Mouse (Mus musculus): ENCODE results near the gene Afg3l1.
"Not testable (repeated sequence)": the region's sequence is repeated elsewhere in the genome, so short reads cannot be mapped to it uniquely, and the experiment has no call there.

Afg3l1 gene

DNA sequence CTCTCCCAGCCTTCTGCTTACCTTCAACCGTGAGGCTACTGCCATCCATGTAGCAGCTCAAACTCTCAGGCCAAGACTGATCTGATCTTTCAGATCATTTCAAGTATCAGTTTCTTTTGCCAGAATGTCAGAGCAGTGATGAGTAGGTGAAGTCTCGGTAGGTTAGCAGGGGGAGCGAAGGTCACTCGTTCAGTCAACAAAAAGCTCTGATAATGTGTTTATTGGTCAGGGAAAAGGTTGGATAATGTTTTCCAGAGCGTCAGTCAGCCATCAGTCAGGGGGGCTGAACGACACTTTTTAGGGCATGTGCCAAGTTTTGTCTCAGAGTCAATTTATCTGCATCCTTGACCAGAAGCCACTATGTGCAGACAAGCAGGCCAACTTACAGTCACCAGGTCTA, 4.7 kb upstream of the Afg3l1 start:
- DNase-seq: not testable (repeated sequence)

DNA sequence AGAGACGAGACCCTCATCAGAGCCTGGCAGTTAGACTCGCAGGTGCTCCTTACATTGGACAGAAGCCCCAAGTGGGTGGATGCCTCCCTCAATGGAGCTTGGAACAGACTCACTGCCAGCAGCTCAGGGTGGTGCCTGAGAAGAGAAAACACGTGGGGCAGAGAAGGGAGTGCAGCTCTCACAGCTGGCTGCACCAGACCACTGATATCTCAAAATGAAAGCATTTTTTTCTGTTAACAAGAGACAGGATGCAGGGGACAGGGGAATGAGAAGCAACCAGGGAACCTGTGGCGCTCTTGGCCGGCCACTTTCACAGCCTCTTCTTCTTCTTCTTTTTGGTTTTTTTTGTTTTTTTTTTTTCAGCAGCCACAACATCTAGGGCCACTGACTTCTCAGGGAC, 3.2 kb upstream of the Afg3l1 start:
- DNase-seq: not testable (repeated sequence)

DNA sequence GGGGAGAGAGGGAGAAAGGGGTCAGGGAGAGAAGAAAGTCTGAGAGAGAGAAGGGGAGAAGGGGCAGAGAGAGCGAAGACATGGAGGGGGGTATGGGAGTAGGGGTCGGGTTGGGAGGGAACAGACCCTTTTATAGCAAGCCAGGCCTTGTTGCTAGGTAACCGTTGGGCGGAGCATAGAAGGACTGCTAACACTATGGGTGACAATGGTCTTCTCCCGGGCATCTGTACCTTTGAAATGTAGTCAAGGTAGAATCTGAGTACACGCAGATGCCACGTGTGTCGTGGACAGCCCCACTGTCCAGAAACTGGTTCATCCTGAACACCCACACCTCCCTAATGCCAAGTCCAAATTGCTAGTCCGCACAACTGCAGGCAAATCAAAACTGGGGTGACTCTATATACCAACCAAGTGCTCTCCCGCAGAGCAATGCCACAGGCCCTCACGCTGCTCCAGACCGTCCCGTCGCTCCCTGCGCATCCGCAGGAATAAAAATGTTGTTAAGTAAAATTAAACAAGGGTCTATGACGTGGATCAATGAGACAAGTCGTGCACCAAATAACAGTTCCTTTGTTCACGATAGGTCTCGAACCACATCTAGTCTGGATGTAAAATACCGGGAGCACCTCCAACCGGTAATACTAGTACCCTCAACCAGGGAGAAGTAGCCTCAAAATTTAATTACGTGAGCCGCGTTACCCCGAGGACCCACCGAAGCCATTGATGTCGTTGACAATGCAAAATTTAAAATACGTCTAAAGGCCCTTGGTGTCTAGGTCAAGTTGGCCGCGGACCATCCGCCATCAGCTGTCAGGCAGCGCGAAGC, 579 bp upstream of the Afg3l1 start:
- DNase-seq: peak; percentile 50

DNA sequence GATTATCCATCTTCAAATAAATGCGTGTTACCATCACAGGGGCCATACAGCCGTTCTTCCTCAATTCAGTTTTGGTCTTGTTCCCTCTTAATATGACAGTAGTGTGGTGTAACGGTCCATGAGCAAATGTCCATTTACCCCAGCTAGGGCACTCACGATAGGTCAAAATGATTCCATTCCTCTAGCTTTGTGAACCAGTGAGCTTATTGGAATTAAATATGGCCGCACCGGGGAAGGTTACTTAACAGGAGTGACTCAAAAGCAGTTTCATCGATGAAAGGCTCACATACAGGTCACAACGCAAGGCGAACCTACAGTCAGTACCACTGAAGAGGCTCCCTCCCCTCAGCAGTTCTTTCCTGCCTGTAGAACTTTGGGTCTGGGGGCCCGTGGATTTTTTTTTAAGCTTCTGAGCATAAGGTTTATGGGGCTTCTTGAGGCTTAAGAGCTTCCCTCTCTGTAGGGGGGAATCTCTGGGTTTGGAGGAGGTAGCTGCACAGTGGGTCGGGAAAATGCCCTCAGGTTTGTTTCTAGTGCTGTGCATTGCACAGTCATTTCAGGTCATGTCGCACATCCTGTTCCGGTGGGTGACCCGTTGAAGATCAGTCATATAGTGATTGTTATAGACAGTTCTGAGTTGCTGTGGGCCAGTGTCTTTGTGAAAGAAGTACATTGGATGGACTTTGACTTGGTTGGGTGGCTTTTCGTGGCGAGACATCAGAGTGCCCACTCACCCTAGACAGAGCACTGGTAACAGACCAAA, 934 bp downstream of the Afg3l1 start:
- peak; percentile 29 for DNase-seq

DNA sequence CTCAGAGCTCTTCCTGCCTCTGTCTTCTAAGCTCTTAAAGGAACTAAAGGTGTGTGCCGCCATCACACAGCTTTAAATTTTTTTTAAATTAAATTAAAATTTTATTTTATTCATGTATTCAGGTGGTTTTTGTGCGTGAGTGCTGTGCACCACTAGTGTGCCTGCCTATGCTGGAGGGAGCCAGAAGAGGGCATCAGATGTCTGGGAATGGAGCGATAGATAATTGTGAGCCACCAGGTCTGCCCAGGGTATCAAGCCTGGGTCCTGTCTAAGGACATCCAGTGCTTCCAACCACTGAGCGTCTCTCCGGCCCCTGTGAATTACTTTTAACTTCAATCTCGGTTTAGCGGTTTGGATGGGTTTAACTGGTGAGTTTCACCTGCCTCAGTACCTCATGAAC, 4.9 kb downstream of the Afg3l1 start:
- no peak for DNase-seq

DNA sequence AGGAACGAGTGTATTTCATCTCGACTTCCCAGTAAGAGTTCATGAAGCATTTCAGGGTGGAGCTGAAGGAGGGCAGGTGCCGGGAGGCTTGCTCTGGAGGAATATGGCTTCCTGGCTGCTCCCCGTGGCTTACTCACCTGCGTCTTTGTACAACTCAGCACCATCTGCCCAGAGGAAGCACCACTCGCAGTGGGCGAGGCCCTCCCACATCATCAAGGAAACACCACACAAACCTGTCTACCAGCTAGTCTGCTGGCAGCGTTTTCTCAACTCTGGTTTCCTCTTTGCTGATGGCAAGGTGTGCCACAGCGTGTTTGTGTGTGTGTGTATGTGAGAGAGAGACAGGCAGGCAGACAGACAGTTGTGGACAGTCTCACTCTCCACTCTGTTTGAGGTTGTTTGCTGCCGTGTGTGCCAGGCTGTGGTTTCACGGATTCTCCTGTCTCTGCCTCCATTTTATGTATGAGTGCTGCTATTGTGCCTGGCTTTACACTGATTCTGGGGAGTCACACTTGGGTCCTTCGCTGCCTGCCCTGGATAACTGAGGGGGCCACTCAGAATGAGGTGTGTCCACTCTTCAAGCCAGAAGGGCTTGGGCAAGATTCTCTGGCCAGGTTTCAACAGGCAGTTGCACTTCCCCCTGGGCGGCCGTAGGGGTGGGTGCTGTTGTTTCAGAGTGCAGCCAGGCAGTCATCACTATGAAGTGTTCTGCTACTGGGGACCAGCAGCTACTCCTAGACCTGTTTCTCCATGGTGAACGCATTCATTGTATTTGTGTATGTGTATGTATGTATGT, 13.8 kb downstream of the Afg3l1 start:
- no peak for DNase-seq

DNA sequence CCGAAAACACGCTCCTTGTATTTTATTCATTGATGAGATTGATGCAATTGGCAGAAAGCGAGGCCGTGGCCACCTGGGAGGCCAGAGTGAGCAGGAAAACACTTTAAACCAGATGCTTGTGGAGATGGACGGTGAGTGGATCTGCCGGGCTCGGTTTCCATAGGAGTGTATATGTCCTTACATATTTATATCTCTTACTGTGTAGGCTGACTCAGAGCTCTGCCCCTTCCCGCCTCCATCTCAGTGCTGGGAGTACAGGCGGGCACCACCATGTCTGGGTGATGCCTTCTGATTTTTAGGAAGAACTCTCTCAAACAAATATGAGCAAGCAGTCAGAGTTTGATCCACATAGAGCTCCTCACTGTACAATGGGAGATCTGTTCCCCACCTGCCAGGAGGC, 15.2 kb downstream of the Afg3l1 start:
- no peak for DNase-seq

DNA sequence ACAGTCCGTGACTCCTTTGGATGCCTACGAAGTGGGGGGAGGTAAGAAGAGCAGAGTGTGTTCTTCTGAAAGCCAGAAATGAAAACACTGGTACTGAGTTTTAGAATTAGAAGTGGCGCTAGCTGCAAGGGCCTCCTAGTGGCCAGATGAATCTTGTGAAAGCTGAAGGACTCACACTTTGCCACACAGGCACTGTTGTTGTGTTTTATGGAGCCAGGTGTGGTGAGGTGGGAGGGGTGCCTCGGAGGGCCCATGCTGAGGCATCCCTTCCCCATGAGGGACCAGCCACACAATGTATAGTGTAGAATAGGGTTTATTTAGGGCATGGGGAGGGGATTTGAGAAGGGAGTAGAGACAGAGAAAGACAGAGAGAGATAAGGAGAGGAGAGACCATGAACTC, 20.0 kb downstream of the Afg3l1 start:
- no peak for DNase-seq

DNA sequence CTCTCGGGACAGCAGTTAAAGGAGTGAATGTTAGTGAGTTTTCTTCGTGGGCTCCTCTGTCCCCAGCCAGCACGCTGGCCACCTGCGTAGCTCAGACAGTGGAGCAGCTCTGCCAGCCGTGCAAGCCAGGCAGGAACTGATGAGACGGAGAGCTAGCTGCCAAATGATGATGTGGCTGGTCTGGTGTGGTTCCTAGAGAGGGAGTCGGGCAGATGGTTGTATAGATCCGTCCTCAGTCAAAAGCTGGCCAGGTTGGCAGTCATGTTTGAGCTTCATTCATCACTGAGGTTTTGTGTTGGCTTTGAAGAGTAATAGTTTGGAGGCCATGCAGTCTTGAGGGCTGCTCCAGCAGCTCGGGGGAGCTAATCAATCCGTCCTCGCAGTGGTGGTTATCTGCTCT, 21.3 kb downstream of the Afg3l1 start:
- no peak for DNase-seq

DNA sequence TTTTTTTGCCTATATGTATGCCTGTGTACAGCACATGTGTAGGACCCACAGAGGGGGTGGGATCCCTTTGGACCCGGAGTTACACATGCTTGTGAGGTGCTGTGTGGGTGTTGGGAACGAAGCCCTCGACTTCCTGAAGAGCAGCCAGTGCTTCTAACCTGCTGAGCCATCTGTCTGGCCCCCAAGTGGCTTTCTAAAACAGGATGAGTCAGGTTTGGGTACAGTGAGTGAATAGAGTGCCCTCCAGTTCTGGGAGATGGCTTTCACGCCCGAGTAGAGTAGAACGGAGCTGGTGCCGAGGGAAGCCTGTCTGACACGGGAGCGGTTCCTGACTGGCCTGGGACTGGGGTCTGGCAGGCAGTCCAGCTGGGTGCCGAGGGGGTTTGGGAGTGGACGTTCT, 21.9 kb downstream of the Afg3l1 start:
- DNase-seq: no peak

DNA sequence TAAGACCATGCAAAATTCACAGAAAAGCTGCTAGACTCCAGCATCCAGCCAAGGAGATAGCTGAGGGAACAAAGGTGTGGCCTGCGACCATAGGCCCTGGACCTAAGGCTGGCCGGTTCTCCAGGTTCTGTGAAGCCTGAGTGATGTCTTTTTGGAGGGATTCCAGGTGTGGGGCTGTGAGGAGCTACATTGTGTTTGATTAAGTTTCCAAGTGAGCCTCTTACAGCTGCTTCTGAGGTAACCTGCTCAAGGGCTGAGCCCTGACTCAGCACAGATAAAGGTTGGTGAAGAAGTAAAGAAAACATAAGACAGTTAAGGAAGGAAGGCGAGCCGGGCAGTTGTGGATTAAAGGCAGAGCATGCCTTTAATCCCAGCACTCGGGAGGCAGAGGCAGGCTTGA, 24.5 kb downstream of the Afg3l1 start:
- no peak for DNase-seq

DNA sequence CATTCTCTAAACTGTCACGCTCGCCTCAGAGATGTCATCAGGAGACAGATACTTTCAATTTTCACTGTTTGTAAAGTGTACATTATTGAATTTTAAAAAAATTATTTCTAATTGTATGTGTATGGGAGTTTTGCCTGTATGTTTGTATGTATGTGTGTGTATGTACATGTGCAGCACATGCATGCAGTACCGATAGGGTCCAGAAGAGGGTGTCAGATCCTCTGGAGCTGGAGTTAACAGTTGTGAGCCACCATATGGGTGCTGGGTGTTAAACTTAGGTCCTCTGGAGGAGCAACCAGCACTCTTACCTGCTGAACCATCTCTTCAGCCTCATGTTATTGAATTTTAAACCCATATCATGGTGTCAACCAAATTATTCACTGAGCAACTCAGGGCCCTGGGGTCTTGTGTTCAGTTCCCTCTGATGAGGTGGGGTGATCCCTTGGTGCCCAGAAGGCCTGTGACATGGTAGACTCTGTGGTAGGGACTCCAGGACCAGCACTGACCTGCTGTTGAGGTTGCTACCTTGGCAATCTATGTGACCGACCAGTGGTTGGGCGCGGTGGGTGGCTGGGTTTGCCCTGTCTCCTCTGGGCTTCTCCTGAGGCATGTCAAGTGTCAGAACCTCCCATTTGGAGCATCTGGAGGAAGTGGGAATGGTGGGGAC, 26.2 kb downstream of the Afg3l1 start:
- DNase-seq: no peak

DNA sequence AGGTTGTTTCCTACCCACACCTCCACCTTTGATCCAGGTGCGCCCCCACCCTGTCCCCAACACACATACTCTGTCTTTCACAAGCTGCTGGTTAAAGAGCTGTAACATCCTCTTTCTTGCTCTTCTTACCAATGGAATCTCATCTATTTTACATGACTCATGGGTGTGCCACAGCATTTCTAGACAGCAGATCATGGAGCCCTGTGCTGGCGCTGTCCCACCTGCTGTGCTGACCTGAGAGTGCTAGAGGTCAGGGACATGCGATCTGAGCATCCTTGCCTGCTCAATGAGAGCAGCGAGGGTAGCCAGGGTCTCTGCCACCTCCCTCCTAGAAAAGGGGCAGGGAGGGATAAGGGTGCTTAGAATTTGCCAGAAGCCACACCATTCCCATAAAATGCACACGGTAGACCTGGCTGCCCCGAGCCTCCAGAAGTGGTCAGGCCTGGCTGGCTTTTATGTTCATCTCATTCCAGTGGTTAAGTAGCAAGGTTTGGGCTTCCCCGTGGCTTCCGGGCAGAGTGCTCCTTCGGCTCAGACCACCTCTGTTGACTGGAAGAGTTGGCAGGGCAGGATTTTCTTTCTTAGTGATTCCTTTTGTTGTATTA, 27.0 kb downstream of the Afg3l1 start:
- DNase-seq: no peak

DNA sequence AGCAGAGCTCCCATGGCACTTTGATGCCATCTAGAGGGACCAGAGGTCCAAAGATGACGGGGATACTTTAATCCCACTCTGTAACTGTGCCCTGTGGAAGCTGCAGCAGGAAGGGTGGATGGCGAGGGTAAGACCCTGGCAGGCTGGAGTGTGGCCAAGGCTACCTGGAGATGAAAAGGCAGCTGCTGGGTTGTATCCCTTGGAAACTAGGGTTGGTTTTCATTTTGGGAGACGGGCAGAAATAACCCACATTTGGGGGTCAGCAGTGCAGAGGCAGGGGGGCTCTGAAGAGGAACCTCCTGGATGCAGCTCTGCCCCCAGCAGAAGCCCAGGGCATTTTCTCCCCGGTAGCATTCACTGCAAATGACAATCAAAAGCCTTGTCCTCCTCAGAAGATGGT, 27.6 kb downstream of the Afg3l1 start:
- DNase-seq: no peak

DNA sequence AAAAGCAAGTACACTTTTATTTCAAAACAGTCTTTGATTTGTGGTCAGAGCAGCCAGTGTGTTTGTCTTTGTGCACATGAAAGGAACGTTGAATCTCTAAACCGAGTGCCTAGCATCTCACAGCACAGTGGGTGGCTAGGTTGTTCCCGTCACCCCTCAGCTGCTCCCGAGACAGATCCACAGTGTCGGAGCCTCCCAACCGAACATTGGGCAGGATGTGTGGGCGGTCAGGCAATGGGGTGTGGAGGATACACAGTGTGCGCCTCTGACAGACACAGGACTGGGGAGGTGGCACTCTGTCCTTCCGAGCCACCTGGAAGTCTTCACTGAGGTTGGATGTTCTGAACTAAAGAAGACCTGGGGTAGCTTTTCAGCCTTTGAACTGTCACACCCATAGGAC, 28.0 kb downstream of the Afg3l1 start:
- DNase-seq: no peak

DNA sequence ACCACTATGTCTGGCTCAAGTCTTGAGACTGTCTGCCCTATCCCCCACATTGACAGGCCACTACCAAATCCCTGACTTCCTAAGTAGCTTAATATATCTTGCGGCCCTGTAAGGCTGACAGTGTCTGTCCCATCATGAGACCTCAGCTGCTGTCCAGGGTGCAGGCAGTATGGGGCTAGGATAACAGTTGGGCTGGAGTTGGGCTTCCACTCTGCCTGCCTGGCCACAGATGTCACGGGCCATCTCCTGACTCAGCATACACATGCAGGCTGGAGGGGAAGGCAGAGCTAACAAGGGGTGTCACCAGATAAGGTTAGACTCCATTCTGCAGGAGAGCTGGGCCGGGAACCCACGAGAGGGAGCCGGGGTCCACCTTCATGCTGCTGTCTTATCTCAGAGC, 29.4 kb downstream of the Afg3l1 start:
- DNase-seq: no peak

DNA sequence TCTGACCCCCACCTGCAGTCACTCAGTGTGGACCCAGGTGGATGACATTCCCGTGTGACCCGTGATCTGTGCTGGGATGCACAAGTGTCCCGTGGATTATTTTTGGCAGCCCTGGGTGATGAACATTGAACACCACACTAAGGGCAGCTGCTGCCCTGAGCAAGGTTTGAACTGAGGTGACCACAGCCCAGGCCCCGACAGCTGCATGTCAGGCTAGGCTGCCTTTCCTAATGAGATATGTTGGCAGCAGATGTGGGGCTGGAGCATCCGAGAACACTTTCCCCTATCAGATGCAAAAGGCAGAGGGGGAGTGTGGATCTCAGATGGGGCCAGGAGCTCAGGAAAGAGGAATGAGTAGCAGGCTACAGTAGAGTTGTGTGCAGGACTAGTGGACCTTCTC, 33.1 kb downstream of the Afg3l1 start:
- no peak for DNase-seq

DNA sequence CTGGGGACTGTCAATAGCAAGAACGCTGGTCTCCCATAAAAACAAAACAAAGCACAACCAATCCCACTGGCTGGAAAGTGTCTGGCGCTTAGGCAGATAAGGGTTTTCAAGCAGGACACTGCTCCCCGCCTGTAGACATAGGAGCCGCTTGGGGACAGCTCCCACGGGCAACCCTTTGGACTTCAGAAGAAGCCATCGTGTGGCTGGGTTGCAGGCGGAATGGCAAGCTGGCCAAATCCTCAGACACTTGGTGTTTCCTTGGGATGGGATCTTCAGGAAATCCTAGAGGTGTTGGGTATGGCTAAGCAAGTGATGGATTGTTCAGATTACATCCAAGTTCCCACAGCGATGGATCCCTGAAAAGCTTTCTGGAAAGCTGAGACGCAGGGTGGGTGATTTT, 36.4 kb downstream of the Afg3l1 start:
- DNase-seq: no peak

DNA sequence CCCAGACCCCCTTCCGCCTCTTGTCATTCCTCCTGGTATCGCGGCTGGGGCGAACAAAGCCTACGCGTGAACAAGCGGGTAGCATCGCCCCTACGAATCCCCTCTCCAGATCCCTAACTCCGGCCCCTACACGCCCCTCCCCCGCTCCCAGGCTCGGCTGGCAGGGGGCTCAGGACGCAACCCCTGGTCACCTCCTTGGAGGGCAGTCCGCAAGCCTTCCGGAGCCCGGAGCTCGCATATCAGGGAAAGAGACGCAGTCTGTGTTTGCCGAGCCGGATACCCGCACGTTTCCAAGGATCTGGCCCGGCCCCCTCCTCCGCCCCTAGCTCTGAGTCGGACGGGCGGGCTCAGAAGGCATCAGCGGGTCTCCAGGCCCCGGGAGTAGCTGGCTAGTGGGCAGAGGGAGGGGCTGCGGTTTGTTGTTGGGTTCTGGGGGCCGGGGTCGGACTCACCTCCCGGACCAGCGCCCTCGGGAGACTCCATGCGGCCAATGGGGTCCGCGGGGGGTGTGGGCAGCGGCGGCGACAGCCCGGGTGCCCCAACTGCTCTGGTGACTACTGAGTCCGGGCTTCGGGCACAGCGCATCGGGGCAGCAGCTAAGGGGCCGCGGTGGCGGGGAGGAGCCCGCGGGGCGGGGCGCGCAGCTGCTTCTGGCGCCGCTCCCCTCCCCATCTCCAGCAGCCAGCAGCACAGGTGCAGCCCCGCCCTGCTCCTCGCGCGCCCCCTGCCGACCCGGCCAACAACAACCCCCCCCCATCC, 37.3 kb downstream of the Afg3l1 start, which contains the start of gene Dbndd1:
Gene Dbndd1, minus strand, starts transcription at position 683 of the 759 bp plus-strand sequence.
- DNase-seq: peak; percentile 59

DNA sequence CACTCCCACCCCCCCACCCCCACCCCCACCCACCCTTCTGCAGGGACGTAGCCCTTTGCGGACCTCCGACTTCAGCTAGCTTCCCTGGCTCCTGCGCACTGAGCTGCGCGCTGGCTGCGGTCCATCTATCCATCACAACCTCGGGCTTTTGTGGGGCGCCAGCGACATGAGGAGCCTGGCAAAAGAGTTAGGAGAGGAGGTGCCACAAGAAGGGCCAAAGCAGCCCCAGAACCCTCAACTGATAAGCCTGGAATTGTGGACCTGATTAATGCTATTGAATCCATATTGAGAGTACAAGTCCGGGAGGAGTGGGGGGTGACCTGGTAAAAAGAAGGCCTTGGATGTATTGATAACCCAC, 37.8 kb downstream of the Afg3l1 start:
- peak; percentile 55 for DNase-seq

DNA sequence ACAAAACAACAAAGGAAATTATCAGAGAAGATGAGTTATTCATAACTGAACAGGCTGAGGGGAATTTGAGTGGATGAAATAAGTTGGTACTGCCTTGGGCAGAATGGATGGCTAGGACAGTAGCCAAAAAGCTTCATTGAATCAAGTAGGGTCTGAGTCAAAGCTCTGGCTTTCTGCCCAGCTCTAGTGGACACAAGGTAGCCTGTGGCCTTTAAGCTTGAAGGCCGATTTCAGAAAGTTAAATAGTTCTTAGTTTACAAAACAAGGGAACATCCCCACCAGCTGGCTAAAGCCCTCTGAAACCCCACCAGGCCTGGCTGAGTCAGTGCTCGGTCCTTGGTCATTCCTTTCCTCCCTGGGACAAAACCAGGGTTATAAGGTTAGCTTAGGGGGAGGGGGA, 38.9 kb downstream of the Afg3l1 start:
- DNase-seq: no peak

DNA sequence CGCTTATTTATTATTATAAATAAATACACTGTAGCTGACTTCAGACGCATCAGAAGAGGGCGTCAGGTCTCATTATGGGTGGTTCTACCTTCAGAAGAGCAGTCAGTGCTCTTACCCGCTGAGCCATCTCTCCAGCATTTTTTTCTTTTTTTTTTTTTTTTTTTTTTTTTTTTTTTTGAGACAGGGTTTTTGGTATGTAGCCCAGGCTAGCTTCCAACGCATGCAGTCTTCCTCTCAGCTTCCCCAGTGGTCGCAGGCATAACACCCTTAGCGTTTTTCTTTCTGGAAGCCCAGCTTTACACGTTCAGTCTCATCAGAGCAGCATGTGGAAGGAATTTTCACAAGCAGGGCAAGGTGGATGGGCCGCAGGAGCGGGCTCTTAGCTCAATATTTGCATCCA, 40.5 kb downstream of the Afg3l1 start:
- no peak for DNase-seq
